Mouse (Mus musculus): ENCODE measurements around the gene Zc3h6. TPM values are rescaled to one million over a fixed set of nuclear protein-coding genes. Genes with fewer than 3 reads are reported as not detected.

Zc3h6 gene
- total and polyA plus RNA-seq, 2 experiments from 2014 or later = 5.9 to 6.8 TPM

DNA sequence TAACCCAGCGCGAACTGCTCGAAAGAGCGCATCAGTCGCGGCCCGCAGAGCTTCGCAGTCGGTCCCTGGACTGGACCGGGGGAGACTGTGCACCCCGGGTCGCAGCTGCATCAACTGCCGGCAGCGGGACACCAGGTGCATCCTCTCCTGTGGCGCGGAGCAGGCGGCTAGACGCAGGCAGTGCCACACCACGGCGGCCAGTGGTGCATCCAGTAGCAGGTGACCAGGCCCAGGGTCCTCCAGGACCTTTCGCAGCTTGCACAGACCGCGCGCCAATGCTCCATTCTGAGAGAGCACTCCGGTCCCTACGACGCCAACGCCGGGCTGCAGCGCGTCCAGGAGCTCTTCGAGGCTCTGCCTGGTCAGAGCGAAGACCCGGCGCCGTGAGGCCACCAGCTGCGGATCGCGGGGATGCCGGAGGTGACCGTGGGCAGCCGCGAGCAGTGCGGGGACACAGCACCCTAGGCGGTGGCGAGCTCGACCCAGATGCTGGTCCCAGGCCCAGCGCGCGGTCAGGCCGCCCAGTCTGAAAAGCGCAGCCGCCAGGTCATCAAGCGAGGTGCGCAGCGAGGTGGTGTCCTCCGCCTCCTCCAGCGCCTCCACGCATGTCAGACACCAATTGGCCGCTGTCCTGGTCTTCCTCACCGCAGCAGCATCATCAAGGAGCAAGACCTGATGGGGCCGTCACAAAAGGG lies 71.9 kb downstream of the Zc3h6 start:
- H3K9me3 ChIP-seq (ENCODE audit: low read length) = no peaks in the 10 kb centered on the region
- DNase-seq (ENCODE audit: low spot score) = peak; percentile 36
- H3K4me2 ChIP-seq (ENCODE audit: low read depth, low read length, poor library complexity, severe bottlenecking) = peak overlapping the region; percentile 89
- peak overlapping the region; percentile 46 for H3K4me3 ChIP-seq (ENCODE audit: low read depth, low read length)
- peak overlapping the region; percentile 70 for H3K9ac ChIP-seq (replicated peaks; ENCODE audit: low read length, poor library complexity, severe bottlenecking)
- ATAC-seq (ENCODE audit: low FRiP score) = peak; percentile 85
- 0 out of 2 replicates have a peak, but pooled peaks cover 8% of the 10 kb centered on the region for H3K27me3 ChIP-seq (ENCODE audit: insufficient read depth, low read length)
- peaks cover 6% of the 10 kb centered on the region; the same call in 1 of the 2 replicates for H3K4me1 ChIP-seq (ENCODE audit: insufficient read depth, low read length)
- TF ChIP-seq CTCF (IDR thresholded peaks at IDR 0.05) = no peak
- no peaks in the 10 kb centered on the region for H3K36me3 ChIP-seq (ENCODE audit: insufficient read depth, low read length)
- WGBS = 1% methylated on average over 62 of the region's 62 CpGs
- H3K27ac ChIP-seq (ENCODE audit: low read depth, low read length) = peak overlapping the region; percentile 52; the same call in 1 of the 2 replicates

DNA sequence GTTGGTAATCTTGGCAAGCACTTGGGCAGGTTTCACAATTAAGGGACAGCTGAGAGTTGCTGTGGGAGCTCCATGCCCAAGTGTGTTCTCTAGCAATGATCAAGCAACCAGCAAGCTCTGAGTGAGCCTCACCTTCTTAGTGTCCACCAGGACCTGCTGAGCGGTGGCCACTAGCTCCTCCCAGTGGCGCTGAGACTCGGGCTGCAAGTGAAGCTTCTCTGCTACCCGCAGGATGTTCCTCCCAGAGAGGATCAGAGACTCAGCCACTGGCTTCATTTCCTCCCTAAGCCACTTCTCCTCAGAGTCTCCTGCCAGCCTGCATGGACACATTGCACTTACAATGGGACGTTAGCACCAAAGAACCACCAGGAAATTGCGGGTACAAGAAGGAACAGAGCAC lies 73.4 kb downstream of the Zc3h6 start:
- no peak for TF ChIP-seq CTCF (IDR thresholded peaks at IDR 0.05)
- Histone ChIP-seq H3K9ac (replicated peaks; ENCODE audit: low read length, poor library complexity, severe bottlenecking) (no peak overlapping the region), H3K4me3 (ENCODE audit: low read depth, low read length) (no peak overlapping the region), H3K27me3 (ENCODE audit: insufficient read depth, low read length) (0 out of 2 replicates have a peak, but pooled peaks cover 8% of the 10 kb centered on the region), H3K4me1 (ENCODE audit: insufficient read depth, low read length) (peaks cover 6% of the 10 kb centered on the region; the same call in 1 of the 2 replicates), H3K36me3 (ENCODE audit: insufficient read depth, low read length) (no peaks in the 10 kb centered on the region), H3K9me3 (ENCODE audit: low read length) (no peaks in the 10 kb centered on the region), H3K27ac (ENCODE audit: low read depth, low read length) (no peak overlapping the region), H3K4me2 (ENCODE audit: low read depth, low read length, poor library complexity, severe bottlenecking) (no peak overlapping the region)
- no peak for DNase-seq (ENCODE audit: low spot score)
- ATAC-seq (ENCODE audit: low FRiP score) = no peak
- WGBS = 27% methylated on average over 6 of the region's 6 CpGs

DNA sequence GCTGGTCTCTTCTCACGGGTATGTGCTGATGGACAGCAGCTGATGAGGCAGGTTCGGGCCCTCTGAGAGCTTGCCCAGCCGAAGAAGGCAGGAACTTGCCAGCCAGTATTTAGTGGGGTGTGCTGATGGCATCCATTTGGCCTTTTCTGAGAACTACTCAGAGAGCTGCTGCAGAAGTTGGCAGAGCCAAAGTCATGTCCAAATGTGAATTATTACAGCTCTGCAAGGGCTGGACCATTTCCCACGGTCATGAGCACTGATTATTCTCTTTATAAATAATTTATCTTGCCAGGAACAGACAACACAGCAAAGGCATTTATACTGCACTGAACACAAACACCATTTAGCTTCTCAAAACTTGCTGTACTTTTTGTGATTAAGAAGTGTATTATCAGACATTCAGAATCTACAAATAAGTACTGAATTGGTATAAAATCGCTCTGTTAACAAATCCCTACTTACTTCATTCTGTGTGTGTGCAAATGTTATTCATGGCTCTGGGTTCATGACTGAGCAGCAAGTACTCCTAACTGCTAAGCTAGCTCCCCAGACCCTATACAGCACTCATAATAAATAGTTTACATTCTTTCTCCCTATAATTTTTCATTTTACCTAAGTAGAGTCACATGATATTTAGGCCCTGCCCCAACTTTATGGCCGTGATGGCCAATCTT lies 79.1 kb downstream of the Zc3h6 start:
- H3K9ac ChIP-seq (replicated peaks; ENCODE audit: low read length, poor library complexity, severe bottlenecking) = no peak overlapping the region
- 79% methylated on average over 6 of the region's 6 CpGs for WGBS
- no peaks in the 10 kb centered on the region for H3K4me1 ChIP-seq (ENCODE audit: insufficient read depth, low read length)
- peak; percentile 41 for DNase-seq (ENCODE audit: low spot score)
- no peak for TF ChIP-seq CTCF (IDR thresholded peaks at IDR 0.05)
- H3K4me3 ChIP-seq (ENCODE audit: low read depth, low read length) = no peak overlapping the region
- no peak overlapping the region for H3K4me2 ChIP-seq (ENCODE audit: low read depth, low read length, poor library complexity, severe bottlenecking)
- no peaks in the 10 kb centered on the region for H3K36me3 ChIP-seq (ENCODE audit: insufficient read depth, low read length)
- no peak for ATAC-seq (ENCODE audit: low FRiP score)
- no peaks in the 10 kb centered on the region for H3K27me3 ChIP-seq (ENCODE audit: insufficient read depth, low read length)
- H3K9me3 ChIP-seq (ENCODE audit: low read length) = no peaks in the 10 kb centered on the region
- no peak overlapping the region for H3K27ac ChIP-seq (ENCODE audit: low read depth, low read length)

DNA sequence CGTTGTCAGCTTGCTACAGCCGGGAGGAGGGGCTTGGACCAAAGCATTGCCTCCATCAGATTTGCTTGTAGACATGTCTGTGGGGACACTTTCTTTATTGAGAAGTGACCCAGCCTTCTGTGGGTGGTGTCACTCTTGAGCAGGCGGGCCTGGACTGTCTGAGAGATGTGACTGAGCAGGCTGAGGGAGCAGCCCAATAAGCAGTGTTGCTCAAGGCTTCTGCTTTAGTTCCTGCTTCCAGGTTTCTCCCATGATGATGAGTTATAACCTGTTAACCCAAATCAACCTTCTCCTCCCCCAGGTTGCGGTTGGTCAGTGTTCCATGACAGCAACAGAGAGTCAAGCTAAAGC lies 79.6 kb downstream of the Zc3h6 start:
- TF ChIP-seq CTCF (IDR thresholded peaks at IDR 0.05) = no peak
- H3K9ac ChIP-seq (replicated peaks; ENCODE audit: low read length, poor library complexity, severe bottlenecking) = no peak overlapping the region
- H3K27ac ChIP-seq (ENCODE audit: low read depth, low read length) = no peak overlapping the region
- H3K4me2 ChIP-seq (ENCODE audit: low read depth, low read length, poor library complexity, severe bottlenecking) = no peak overlapping the region
- H3K27me3 ChIP-seq (ENCODE audit: insufficient read depth, low read length) = no peaks in the 10 kb centered on the region
- no peaks in the 10 kb centered on the region for H3K9me3 ChIP-seq (ENCODE audit: low read length)
- no peaks in the 10 kb centered on the region for H3K4me1 ChIP-seq (ENCODE audit: insufficient read depth, low read length)
- H3K36me3 ChIP-seq (ENCODE audit: insufficient read depth, low read length) = no peaks in the 10 kb centered on the region
- H3K4me3 ChIP-seq (ENCODE audit: low read depth, low read length) = no peak overlapping the region
- DNase-seq (ENCODE audit: low spot score) = no peak
- no peak for ATAC-seq (ENCODE audit: low FRiP score)
- WGBS = 85% methylated on average over 4 of the region's 4 CpGs

DNA sequence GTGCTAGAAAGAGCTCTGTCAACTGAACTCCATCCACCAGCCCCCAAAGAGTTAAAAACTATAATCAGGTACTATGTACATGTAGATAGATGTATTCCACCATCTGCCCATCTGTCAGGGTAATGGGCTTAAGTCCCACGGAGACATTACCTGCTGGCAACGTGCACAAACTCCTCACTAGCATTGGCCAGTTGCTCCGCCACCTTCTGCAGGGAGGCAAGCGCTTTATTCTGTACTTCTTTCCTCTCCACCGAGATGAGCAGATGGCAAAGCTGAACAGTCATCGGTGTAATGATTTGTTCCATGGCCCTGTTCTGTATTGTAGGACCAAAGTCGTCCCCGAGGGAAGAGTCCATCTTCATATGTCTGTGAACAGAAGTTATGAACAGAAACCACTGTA lies 80.6 kb downstream of the Zc3h6 start, which contains the start of gene Vinac1:
Gene Vinac1, minus strand, starts transcription at position 362 of the 400 bp plus-strand sequence.
- ATAC-seq (ENCODE audit: low FRiP score) = no peak
- WGBS = 85% methylated on average over 8 of the region's 8 CpGs
- H3K27me3 ChIP-seq (ENCODE audit: insufficient read depth, low read length) = no peaks in the 10 kb centered on the region

DNA sequence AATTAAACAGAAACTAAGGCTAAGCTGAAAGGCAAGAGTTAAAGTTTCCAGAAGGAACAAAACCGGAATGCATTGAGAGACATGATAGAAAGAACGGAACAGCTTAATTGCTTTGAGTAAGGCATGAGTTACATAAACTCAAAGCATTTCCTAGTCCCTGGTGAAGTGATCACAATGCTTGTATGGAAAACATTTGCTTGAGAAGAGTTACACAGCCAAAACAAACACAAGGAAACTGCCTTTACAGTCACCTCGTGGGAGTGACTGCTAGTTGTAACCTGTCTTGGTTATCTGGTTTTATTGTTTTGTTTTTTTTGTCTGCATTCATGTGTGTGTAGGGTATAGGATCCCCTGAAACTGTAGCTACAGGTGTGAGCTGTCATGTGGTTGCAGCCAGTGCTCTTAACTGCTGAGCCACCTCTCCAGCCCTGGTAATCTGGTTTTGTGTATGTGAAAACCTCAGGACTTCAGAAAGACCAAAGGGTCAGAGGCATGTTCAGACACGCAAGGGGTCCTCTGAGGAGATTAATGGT lies 85.3 kb downstream of the Zc3h6 start:
- Histone ChIP-seq H3K36me3 (ENCODE audit: insufficient read depth, low read length) (no peaks in the 10 kb centered on the region), H3K4me2 (ENCODE audit: low read depth, low read length, poor library complexity, severe bottlenecking) (no peak overlapping the region), H3K27ac (ENCODE audit: low read depth, low read length) (no peak overlapping the region), H3K4me3 (ENCODE audit: low read depth, low read length) (no peak overlapping the region), H3K9me3 (ENCODE audit: low read length) (no peaks in the 10 kb centered on the region), H3K27me3 (ENCODE audit: insufficient read depth, low read length) (no peaks in the 10 kb centered on the region), H3K9ac (replicated peaks; ENCODE audit: low read length, poor library complexity, severe bottlenecking) (no peak overlapping the region), H3K4me1 (ENCODE audit: insufficient read depth, low read length) (no peaks in the 10 kb centered on the region)
- 74% methylated on average over 4 of the region's 4 CpGs for WGBS
- DNase-seq (ENCODE audit: low spot score) = no peak
- TF ChIP-seq CTCF (IDR thresholded peaks at IDR 0.05) = no peak
- ATAC-seq (ENCODE audit: low FRiP score) = no peak

More for the DNA sequence above, 80.6 kb downstream of the Zc3h6 start, which contains the start of gene Vinac1:
- H3K9ac ChIP-seq (replicated peaks; ENCODE audit: low read length, poor library complexity, severe bottlenecking) = no peak within 1 kb of the TSS
- H3K4me3 ChIP-seq (ENCODE audit: low read depth, low read length) = no peak within 1 kb of the TSS
- H3K36me3 ChIP-seq (ENCODE audit: insufficient read depth, low read length) = no peaks in the 10 kb centered on the region
- H3K27ac ChIP-seq (ENCODE audit: low read depth, low read length) = no peak within 1 kb of the TSS
- peak; percentile 46 for DNase-seq (ENCODE audit: low spot score)
- H3K4me1 ChIP-seq (ENCODE audit: insufficient read depth, low read length) = no peaks in the 10 kb centered on the region
- no peak for TF ChIP-seq CTCF (IDR thresholded peaks at IDR 0.05)
- H3K4me2 ChIP-seq (ENCODE audit: low read depth, low read length, poor library complexity, severe bottlenecking) = no peak within 1 kb of the TSS
- H3K9me3 ChIP-seq (ENCODE audit: low read length) = no peaks in the 10 kb centered on the region

Data from midbrain, postnatal 0 days (tissue).